Mouse (Mus musculus) intestine, postnatal 0 days (tissue): ENCODE measurements at regions not wholly inside any gene's neighbourhood (a gene's known extent, or its start where the extent isn't known, plus 50 kb on each side); places are given as distances from the start of the nearest gene placed in this dataset.

Experiments
- ATAC-seq: fragments of 200-750 bp; cut with Nextera tagmentation; 2 replicates; pipeline ENCODE4 v1.8.0; 2017; ENCODE audit warnings: mild to moderate bottlenecking, moderate TSS enrichment, moderate library complexity
- H3K27ac ChIP-seq: fragments of 300-500 bp; sonication (generic); 2 replicates; pipeline ENCODE4 v1.5.1; 2014; ENCODE audit warnings: mild to moderate bottlenecking, low read depth, low read length, moderate library complexity
- H3K27me3 ChIP-seq: fragments of 300-500 bp; sonication (generic); replicated peaks from 2 replicates; pipeline ENCODE4 v1.6.1; 2014; ENCODE audit warnings: low read length, mixed read lengths; ENCODE audit not compliant: control insufficient read depth, insufficient read depth
- H3K36me3 ChIP-seq: fragments of 300-500 bp; sonication (generic); 2 replicates; pipeline ENCODE4 v1.6.1; 2014; ENCODE audit warnings: mild to moderate bottlenecking, moderate library complexity; ENCODE audit not compliant: control insufficient read depth, insufficient read depth
- H3K4me1 ChIP-seq: fragments of 300-500 bp; sonication (generic); replicated peaks from 2 replicates; pipeline ENCODE4 v1.6.1; 2014; ENCODE audit warnings: antibody characterized with exemption, low read length, mixed read lengths; ENCODE audit not compliant: control insufficient read depth, insufficient read depth
- H3K4me2 ChIP-seq: fragments of 300-500 bp; sonication (generic); replicated peaks from 2 replicates; pipeline ENCODE4 v1.6.1; 2014; ENCODE audit warnings: low read depth, mild to moderate bottlenecking, moderate library complexity
- H3K4me3 ChIP-seq: fragments of 300-500 bp; sonication (generic); 2 replicates; pipeline ENCODE4 v1.5.1; 2014; ENCODE audit warnings: low read depth, low read length
- H3K9ac ChIP-seq: fragments of 300-500 bp; sonication (generic); 2 replicates; pipeline ENCODE4 v1.6.1; 2014; ENCODE audit warnings: mild to moderate bottlenecking, low read depth, low read length
- H3K9me3 ChIP-seq: fragments of 300-500 bp; sonication (generic); 2 replicates; pipeline ENCODE4 v1.6.1; 2016; ENCODE audit warnings: mixed run types; ENCODE audit not compliant: control insufficient read depth
- CTCF ChIP-seq: sonication (generic); IDR thresholded peaks from 2 replicates; pipeline ENCODE4 v1.5.1; 2016; ENCODE audit warnings: low read depth, mild to moderate bottlenecking, control low read depth, antibody characterized with exemption, moderate library complexity
- WGBS: fragments of 180-500 bp; shearing (Covaris S2); extraction: QIAGEN DNeasy Blood & Tissue Kit; methylation state at CpG from one replicate; pipeline ENCODE4 v1.1.7; 2014; 5-methylcytosine and 5-hydroxymethylcytosine counted together

GRCm38 (mm10) chr4:32142198-32142597 lies 96.4 kb upstream of the Bach2 start:
- H3K9me3 ChIP-seq, result no peaks in the 10 kb centered on the region
- no peaks in the 10 kb centered on the region for H3K36me3 ChIP-seq
- H3K4me1 ChIP-seq, result no peaks in the 10 kb centered on the region
- H3K9ac ChIP-seq, result no peak overlapping the region
- H3K4me3 ChIP-seq, result no peak overlapping the region
- H3K4me2 ChIP-seq, result no peak overlapping the region
- 71% methylated on average over 4 of the region's 4 CpGs for WGBS
- no peak for TF ChIP-seq CTCF
- H3K27ac ChIP-seq, result no peak overlapping the region
- H3K27me3 ChIP-seq, result no peaks in the 10 kb centered on the region
- no peak for ATAC-seq

- no peaks in the 10 kb centered on the region for H3K27me3 ChIP-seq
- H3K4me2 ChIP-seq, result no peak overlapping the region
- WGBS, result 66% methylated on average over 1 of the region's 1 CpGs
- no peak overlapping the region for H3K4me3 ChIP-seq
- H3K36me3 ChIP-seq, result no peaks in the 10 kb centered on the region
- ATAC-seq, result no peak
- no peaks in the 10 kb centered on the region for H3K4me1 ChIP-seq
- no peak overlapping the region for H3K9ac ChIP-seq
- no peaks in the 10 kb centered on the region for H3K9me3 ChIP-seq
- TF ChIP-seq CTCF, result no peak; the same call in 1 of the 2 replicates
- no peak overlapping the region for H3K27ac ChIP-seq
Observed at GRCm38 (mm10) chr4:32147146-32147545, 91.5 kb upstream of the Bach2 start.

GRCm38 (mm10) chr4:32148597-32148996 lies 90.0 kb upstream of the Bach2 start:
- WGBS, result 95% methylated on average over 2 of the region's 2 CpGs
- no peak overlapping the region for H3K9ac ChIP-seq
- H3K4me1 ChIP-seq, result no peaks in the 10 kb centered on the region
- H3K4me2 ChIP-seq, result no peak overlapping the region
- H3K9me3 ChIP-seq, result no peaks in the 10 kb centered on the region
- H3K4me3 ChIP-seq, result no peak overlapping the region
- no peak for TF ChIP-seq CTCF
- H3K36me3 ChIP-seq, result no peaks in the 10 kb centered on the region
- no peak overlapping the region for H3K27ac ChIP-seq
- no peak for ATAC-seq
- H3K27me3 ChIP-seq, result no peaks in the 10 kb centered on the region

GRCm38 (mm10) chr4:32149171-32149570 lies 89.4 kb upstream of the Bach2 start:
- Histone ChIP-seq H3K27me3 (no peaks in the 10 kb centered on the region), H3K4me2 (no peak overlapping the region), H3K4me3 (no peak overlapping the region), H3K36me3 (no peaks in the 10 kb centered on the region), H3K9me3 (no peaks in the 10 kb centered on the region), H3K9ac (no peak overlapping the region), H3K27ac (no peak overlapping the region), H3K4me1 (no peaks in the 10 kb centered on the region)
- ATAC-seq, result no peak
- 76% methylated on average over 7 of the region's 7 CpGs for WGBS
- TF ChIP-seq CTCF, result no peak

- no peak for ATAC-seq
- Histone ChIP-seq H3K27ac (no peak overlapping the region), H3K9ac (no peak overlapping the region), H3K27me3 (no peaks in the 10 kb centered on the region), H3K4me1 (no peaks in the 10 kb centered on the region), H3K4me3 (no peak overlapping the region), H3K4me2 (no peak overlapping the region), H3K36me3 (no peaks in the 10 kb centered on the region), H3K9me3 (no peaks in the 10 kb centered on the region)
- WGBS, result 74% methylated on average over 4 of the region's 4 CpGs
- peak; percentile 91 for TF ChIP-seq CTCF
Observed at GRCm38 (mm10) chr4:32153356-32153755, 85.2 kb upstream of the Bach2 start.

GRCm38 (mm10) chr4:32156965-32157364 lies 81.6 kb upstream of the Bach2 start:
- 55% methylated on average over 8 of the region's 8 CpGs for WGBS
- no peak overlapping the region for H3K9ac ChIP-seq
- no peak for ATAC-seq
- no peak overlapping the region for H3K4me3 ChIP-seq
- no peaks in the 10 kb centered on the region for H3K27me3 ChIP-seq
- H3K27ac ChIP-seq, result no peak overlapping the region
- no peak for TF ChIP-seq CTCF
- no peaks in the 10 kb centered on the region for H3K9me3 ChIP-seq
- no peaks in the 10 kb centered on the region for H3K4me1 ChIP-seq
- H3K36me3 ChIP-seq, result no peaks in the 10 kb centered on the region
- no peak overlapping the region for H3K4me2 ChIP-seq

- H3K9ac ChIP-seq, result no peak overlapping the region
- TF ChIP-seq CTCF, result no peak
- H3K4me2 ChIP-seq, result no peak overlapping the region
- no peak overlapping the region for H3K27ac ChIP-seq
- H3K4me1 ChIP-seq, result no peaks in the 10 kb centered on the region
- no peaks in the 10 kb centered on the region for H3K9me3 ChIP-seq
- WGBS, result 64% methylated on average over 5 of the region's 5 CpGs
- H3K36me3 ChIP-seq, result no peaks in the 10 kb centered on the region
- no peaks in the 10 kb centered on the region for H3K27me3 ChIP-seq
- ATAC-seq, result no peak
- H3K4me3 ChIP-seq, result no peak overlapping the region
Observed at GRCm38 (mm10) chr4:32158451-32158850, 80.2 kb upstream of the Bach2 start.
